Mouse (Mus musculus): ENCODE measurements around the gene Syce3. TPM values are rescaled to one million over a fixed set of nuclear protein-coding genes. Genes with fewer than 3 reads are reported as not detected.

Gene Syce3
- 0.19 TPM in 1 of 2 replicates, not detected in the other for polyA plus RNA-seq (2012; rRNA removed)

GRCm38 (mm10) chr15:89410118-89410517, at the start of gene Syce3:
Syce3 (minus strand) TSS chr15:89410503.

DNA sequence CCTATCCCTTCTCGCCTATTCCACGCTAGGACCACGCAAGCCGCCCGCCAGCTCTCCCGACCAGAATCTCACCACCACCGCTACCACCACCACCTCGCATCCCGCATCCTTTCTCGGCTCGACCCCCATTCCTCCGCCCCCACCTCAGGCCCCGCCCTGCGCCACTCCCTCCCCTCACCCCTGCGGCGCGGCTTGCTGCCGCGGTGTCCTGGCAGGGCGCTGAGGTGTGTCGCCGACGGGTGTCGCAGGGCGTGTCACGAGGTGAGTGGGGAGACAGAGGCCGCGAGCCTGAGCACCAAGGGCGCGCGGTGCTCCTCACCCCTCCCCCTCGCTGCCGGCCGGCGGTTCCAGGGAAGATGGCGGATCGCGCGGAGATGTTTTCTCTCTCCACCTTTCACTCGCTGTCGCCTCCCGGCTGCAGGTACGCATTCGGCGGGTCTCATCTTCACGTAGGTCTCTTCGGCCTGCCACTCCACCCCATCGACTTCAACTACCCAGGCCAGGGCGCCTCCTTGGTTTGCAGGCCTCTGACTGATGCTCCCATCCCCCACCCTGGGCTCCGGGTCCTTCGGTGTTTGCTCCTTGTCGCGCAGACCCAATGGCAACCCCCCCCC, 43.7 kb upstream of the Syce3 start, which contains the start of gene Mapk8ip2:
Mapk8ip2 (plus strand) TSS at position 49 of the 614 bp plus-strand sequence.

DNA sequence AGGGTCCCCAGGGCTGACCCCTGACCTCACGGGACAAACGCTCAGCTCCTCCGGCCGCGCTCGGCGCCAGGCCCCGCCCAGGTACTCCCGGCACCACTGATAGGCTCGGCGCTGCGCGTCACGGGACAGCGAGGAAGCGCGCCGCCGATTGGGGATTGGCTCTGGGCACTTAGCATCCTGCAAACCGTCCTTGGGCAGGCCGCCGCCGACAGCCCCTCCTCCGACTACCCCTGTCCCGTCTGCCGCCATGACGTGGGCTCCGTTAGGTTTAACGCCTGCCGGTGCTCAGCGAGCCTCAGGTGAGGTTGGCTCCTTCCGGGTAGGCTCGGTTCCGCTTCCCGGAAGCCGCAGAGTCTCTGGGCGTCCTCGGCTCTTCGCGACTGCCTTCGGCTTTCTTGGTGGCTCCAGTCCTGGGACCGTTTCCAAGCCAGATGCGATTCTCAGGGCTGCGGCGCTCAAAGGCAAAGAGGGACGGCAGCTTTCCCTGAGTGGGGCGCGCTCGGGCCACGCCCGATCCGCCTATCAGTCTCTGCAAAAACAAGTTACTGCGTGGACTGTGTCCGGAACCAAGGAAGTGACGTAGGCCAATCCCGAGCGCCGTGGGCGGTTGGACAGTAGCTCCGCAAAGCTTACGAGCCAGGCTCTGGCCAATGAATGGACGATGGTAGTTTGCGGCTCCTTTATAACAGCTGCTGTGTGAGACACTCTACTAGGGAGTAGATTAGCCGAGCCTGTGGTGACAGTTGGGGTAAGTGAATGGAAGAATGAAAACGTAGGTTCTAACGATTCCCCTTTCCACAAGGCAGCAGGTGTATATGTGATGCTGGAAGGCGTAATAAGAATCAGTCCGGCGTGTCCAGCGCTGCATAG, 19.3 kb upstream of the Syce3 start, which contains the start of the genes C730034F03Rik, Gm44502 and Chkb:
C730034F03Rik (plus strand) TSS at position 238 of the 870 bp plus-strand sequence.
Gm44502 (minus strand) TSS at position 345 of the 870 bp plus-strand sequence.
Chkb (minus strand) TSS at position 557 of the 870 bp plus-strand sequence.

DNA sequence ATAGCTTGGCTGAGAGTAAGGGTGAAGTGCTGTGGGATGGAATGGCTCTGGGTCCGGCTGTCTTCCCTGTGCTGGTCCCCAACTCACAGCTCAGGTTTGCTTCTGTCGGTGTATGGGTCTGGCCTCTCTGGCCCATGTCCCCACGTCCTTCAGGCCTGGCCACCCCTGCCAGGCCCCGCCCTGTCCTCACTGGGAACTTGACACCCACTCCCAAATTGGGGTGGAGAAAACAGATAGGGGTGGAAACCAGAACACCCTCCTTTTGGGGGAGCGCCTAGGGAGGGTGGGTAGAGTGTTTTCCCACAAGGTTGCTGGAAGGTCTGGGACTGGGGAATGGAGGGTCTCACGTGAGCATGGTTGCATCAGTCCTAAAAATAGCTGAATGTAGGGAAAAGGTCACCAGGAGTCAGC, 15.4 kb upstream of the Syce3 start, which contains the start of gene Cpt1b:
Cpt1b (minus strand) TSS at position 153 of the 411 bp plus-strand sequence.

DNA sequence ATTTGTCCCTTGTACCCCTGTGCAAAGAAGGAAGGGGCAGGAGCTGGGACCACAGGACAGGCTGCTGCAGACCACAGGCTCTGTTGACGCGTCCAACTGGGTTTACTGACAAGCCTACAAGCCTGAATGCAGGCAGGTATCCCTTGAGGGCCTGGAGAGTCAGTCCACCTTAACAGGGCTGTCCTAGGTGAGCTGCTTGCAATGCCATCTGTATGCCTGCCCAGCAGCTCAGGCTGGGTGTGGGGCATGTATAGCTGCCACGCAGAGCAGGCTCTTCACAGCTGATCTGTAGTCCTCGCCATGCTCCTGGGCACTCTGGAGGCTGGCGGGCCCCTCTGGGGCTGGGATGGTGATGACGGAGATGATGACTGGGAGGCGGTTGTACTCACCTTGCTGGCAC, 25.7 kb downstream of the Syce3 start, which contains the start of gene Klhdc7b:
Klhdc7b (plus strand) TSS at position 301 of the 400 bp plus-strand sequence.

GRCm38 (mm10) chr15:89378831-89379401, 31.4 kb downstream of the Syce3 start, which contains the start of gene Odf3b:
Odf3b (minus strand) TSS chr15:89379282.

GRCm38 (mm10) chr15:89376957-89377356, 33.3 kb downstream of the Syce3 start, which contains the start of gene Tymp:
Tymp (minus strand) TSS chr15:89377039.

DNA sequence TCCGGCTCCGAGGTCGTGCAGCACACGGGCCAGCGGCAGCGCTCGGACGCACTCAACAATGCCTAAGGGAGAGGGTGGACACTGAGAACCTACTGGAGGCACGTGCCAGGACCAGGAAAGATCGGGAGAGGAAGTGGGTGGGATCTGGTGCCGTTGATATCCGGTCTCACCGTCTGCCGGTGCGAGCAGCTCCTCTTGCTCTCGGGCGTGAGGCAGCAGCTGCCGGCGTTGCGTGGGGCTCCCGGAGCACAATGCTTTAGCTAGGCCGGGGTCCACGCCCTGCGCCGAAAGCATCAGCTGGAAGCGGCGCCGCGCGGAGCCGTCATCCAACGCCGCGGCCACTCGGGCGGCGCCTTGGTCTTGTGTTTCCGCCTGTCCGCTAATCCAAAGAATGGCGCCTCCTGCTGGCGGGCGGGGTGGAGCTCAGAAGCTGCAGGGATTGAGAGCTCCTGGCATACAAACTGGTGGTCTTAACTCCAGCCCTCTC, 36.5 kb downstream of the Syce3 start, which contains the start of gene Sco2:
Sco2 (minus strand) TSS at position 85 of the 487 bp plus-strand sequence.

GRCm38 (mm10) chr15:89355241-89356187, 54.8 kb downstream of the Syce3 start, which contains the start of the genes Lmf2 and Ncaph2:
Lmf2 (minus strand) TSS chr15:89355659.
Ncaph2 (plus strand) TSS chr15:89355719.

Other genes starting within 250 kb of the Syce3 start
- gene Plxnb2, start 229.7 kb downstream of the Syce3 start, polyA plus RNA-seq (2012; rRNA removed): 37.7 and 44.3 TPM in 2 replicates
- gene Dennd6b, start 214.0 kb downstream of the Syce3 start, polyA plus RNA-seq (2012; rRNA removed): 5.4 and 6.4 TPM in 2 replicates
- 13.5 and 14.0 TPM in 2 replicates for gene Ppp6r2, start 198.9 kb downstream of the Syce3 start, polyA plus RNA-seq (2012; rRNA removed)
- gene Sbf1, start 95.2 kb downstream of the Syce3 start, polyA plus RNA-seq (2012; rRNA removed): 26.2 and 28.5 TPM in 2 replicates
- 10.3 and 11.8 TPM in 2 replicates for gene Adm2, start 87.8 kb downstream of the Syce3 start, polyA plus RNA-seq (2012; rRNA removed)
- gene Miox, start 76.1 kb downstream of the Syce3 start, polyA plus RNA-seq (2012; rRNA removed): 12.7 and 15.7 TPM in 2 replicates
- gene Lmf2, start 54.8 kb downstream of the Syce3 start, polyA plus RNA-seq (2012; rRNA removed): 9.9 and 11.9 TPM in 2 replicates
- 51.8 and 56.2 TPM in 2 replicates for gene Ncaph2, start 54.8 kb downstream of the Syce3 start, polyA plus RNA-seq (2012; rRNA removed)
- gene Sco2, start 36.7 kb downstream of the Syce3 start, polyA plus RNA-seq (2012; rRNA removed): 21.4 and 21.6 TPM in 2 replicates
- gene Tymp, start 33.5 kb downstream of the Syce3 start, polyA plus RNA-seq (2012; rRNA removed): 1.3 and 1.6 TPM in 2 replicates
- gene Odf3b, start 31.2 kb downstream of the Syce3 start, polyA plus RNA-seq (2012; rRNA removed): 0.96 and 1.2 TPM in 2 replicates
- not detected in 2 replicates for gene Klhdc7b, start 25.6 kb downstream of the Syce3 start, polyA plus RNA-seq (2012; rRNA removed)
- 21.3 and 23.0 TPM in 2 replicates for gene Cpt1b, start 15.4 kb upstream of the Syce3 start, polyA plus RNA-seq (2012; rRNA removed)
- gene C730034F03Rik, start 19.1 kb upstream of the Syce3 start, polyA plus RNA-seq (2012; rRNA removed): 1.2 and 1.3 TPM in 2 replicates
- 0.28 and 0.46 TPM in 2 replicates for gene Gm44502, start 19.2 kb upstream of the Syce3 start, polyA plus RNA-seq (2012; rRNA removed)
- gene Chkb, start 19.4 kb upstream of the Syce3 start, polyA plus RNA-seq (2012; rRNA removed): 28.2 and 29.0 TPM in 2 replicates
- gene Mapk8ip2, start 43.4 kb upstream of the Syce3 start, polyA plus RNA-seq (2012; rRNA removed): 0.01 TPM in 2 replicates
- gene Arsa, start 66.9 kb upstream of the Syce3 start, polyA plus RNA-seq (2012; rRNA removed): 6.8 and 7.0 TPM in 2 replicates
- gene Shank3, start 89.1 kb upstream of the Syce3 start, polyA plus RNA-seq (2012; rRNA removed): 1.4 and 2.4 TPM in 2 replicates
- 0.04 and 0.07 TPM in 2 replicates for gene Acr, start 157.8 kb upstream of the Syce3 start, polyA plus RNA-seq (2012; rRNA removed)
- 6.5 and 6.9 TPM in 2 replicates for gene Rabl2, start 181.4 kb upstream of the Syce3 start, polyA plus RNA-seq (2012; rRNA removed)